Mouse (Mus musculus) stomach, embryonic 15.5 days (tissue): ENCODE results near the gene Akap11. TPM values are rescaled to one million over a fixed set of nuclear protein-coding genes. Genes with fewer than 3 reads are reported as not detected.

ENCODE experiments used
- polyA plus RNA-seq: library from polyadenylated mRNA; unstranded; fragments of >200 nt; fragmentation: Nextera tagmentation; extraction: Ambion mirVana; gene quantifications from 2 replicates; pipeline ENCODE4 v1.2.1, GENCODE M21; 2015

Akap11 gene
- polyA plus RNA-seq, 1 experiment from 2014 or later, result 16.2 TPM

Other genes starting within 250 kb of the Akap11 start
- 0.17 and 0.30 TPM in 2 replicates for gene Tnfsf11, start 228.8 kb downstream of the Akap11 start, polyA plus RNA-seq
- gene Dgkh, start 196.0 kb upstream of the Akap11 start, polyA plus RNA-seq, result 1.7 TPM in 2 replicates